Mouse (Mus musculus): ENCODE results near the gene Qrich1. TPM values are rescaled to one million over a fixed set of nuclear protein-coding genes. Genes with fewer than 3 reads are reported as not detected.
A peak's percentile ranks its signal among the peaks of the same experiment; 100 is the strongest.

The Qrich1 gene
- total RNA-seq (2014; fragmentation: Nextera tagmentation) (115 and 171 TPM in 2 replicates), total RNA-seq (2017) (146 and 150 TPM in 2 replicates)

GRCm38 (mm10) chr9:108516380-108517251, at the start of gene Qrich1:
Gene Qrich1, plus strand, starts transcription at chr9:108516806.
- ATAC-seq (replicated peaks; ENCODE audit: low FRiP score, low TSS enrichment, poor library complexity, severe bottlenecking), result peak; percentile 87

GRCm38 (mm10) chr9:108469430-108469829, 47.2 kb upstream of the Qrich1 start:
- ATAC-seq (replicated peaks; ENCODE audit: low FRiP score, low TSS enrichment, poor library complexity, severe bottlenecking), result no peak

GRCm38 (mm10) chr9:108469845-108470244, 46.8 kb upstream of the Qrich1 start:
- ATAC-seq (replicated peaks; ENCODE audit: low FRiP score, low TSS enrichment, poor library complexity, severe bottlenecking), result no peak

GRCm38 (mm10) chr9:108474528-108474927, 42.1 kb upstream of the Qrich1 start:
- no peak for ATAC-seq (replicated peaks; ENCODE audit: low FRiP score, low TSS enrichment, poor library complexity, severe bottlenecking)

- ATAC-seq (replicated peaks; ENCODE audit: low FRiP score, low TSS enrichment, poor library complexity, severe bottlenecking), result no peak
These were observed 37.9 kb upstream of the Qrich1 start for GRCm38 (mm10) chr9:108478638-108479156.

- ATAC-seq (replicated peaks; ENCODE audit: low FRiP score, low TSS enrichment, poor library complexity, severe bottlenecking), result no peak
These were observed 37.4 kb upstream of the Qrich1 start for GRCm38 (mm10) chr9:108479241-108479640.

- no peak for ATAC-seq (replicated peaks; ENCODE audit: low FRiP score, low TSS enrichment, poor library complexity, severe bottlenecking)
These were observed 36.8 kb upstream of the Qrich1 start, which contains the start of gene Lamb2 for GRCm38 (mm10) chr9:108479721-108480351. Gene Lamb2, plus strand, starts transcription at chr9:108479736.

GRCm38 (mm10) chr9:108480813-108481519, 35.6 kb upstream of the Qrich1 start:
- ATAC-seq (replicated peaks; ENCODE audit: low FRiP score, low TSS enrichment, poor library complexity, severe bottlenecking), result no peak

GRCm38 (mm10) chr9:108481520-108482210, 34.9 kb upstream of the Qrich1 start:
- ATAC-seq (replicated peaks; ENCODE audit: low FRiP score, low TSS enrichment, poor library complexity, severe bottlenecking), result no peak

GRCm38 (mm10) chr9:108483051-108483790, 33.4 kb upstream of the Qrich1 start:
- no peak for ATAC-seq (replicated peaks; ENCODE audit: low FRiP score, low TSS enrichment, poor library complexity, severe bottlenecking)

- ATAC-seq (replicated peaks; ENCODE audit: low FRiP score, low TSS enrichment, poor library complexity, severe bottlenecking), result no peak
These were observed 32.6 kb upstream of the Qrich1 start for GRCm38 (mm10) chr9:108484021-108484420.

GRCm38 (mm10) chr9:108485301-108485875, 31.2 kb upstream of the Qrich1 start:
- no peak for ATAC-seq (replicated peaks; ENCODE audit: low FRiP score, low TSS enrichment, poor library complexity, severe bottlenecking)

GRCm38 (mm10) chr9:108486973-108487530, 29.6 kb upstream of the Qrich1 start:
- ATAC-seq (replicated peaks; ENCODE audit: low FRiP score, low TSS enrichment, poor library complexity, severe bottlenecking), result no peak

GRCm38 (mm10) chr9:108488403-108488802, 28.2 kb upstream of the Qrich1 start:
- no peak for ATAC-seq (replicated peaks; ENCODE audit: low FRiP score, low TSS enrichment, poor library complexity, severe bottlenecking)

GRCm38 (mm10) chr9:108489215-108489614, 27.4 kb upstream of the Qrich1 start:
- ATAC-seq (replicated peaks; ENCODE audit: low FRiP score, low TSS enrichment, poor library complexity, severe bottlenecking), result no peak

- no peak for ATAC-seq (replicated peaks; ENCODE audit: low FRiP score, low TSS enrichment, poor library complexity, severe bottlenecking)
These were observed 26.7 kb upstream of the Qrich1 start for GRCm38 (mm10) chr9:108489702-108490558.

All from megakaryocyte-erythroid progenitor cell, adult 5-6 weeks (primary cell).